Mouse (Mus musculus) kidney, adult 8-10 months (tissue): Measurements from ENCODE around the gene Atxn7l3.

Source experiments
- DNase-seq, 2 experiments: peaks; one replicate each; pipeline ENCODE4 v3.0.0; 2022

Atxn7l3 gene

GRCm38 (mm10) chr11:102258521-102258920, 37.9 kb downstream of the Atxn7l3 start:
- no peak for DNase-seq

- no peak for DNase-seq
These were observed 38.3 kb downstream of the Atxn7l3 start for GRCm38 (mm10) chr11:102258095-102258494.

- DNase-seq = no peak
These were observed 38.9 kb downstream of the Atxn7l3 start for GRCm38 (mm10) chr11:102257514-102257913.

- DNase-seq = no peak
These were observed 46.9 kb downstream of the Atxn7l3 start for GRCm38 (mm10) chr11:102249351-102250090.

- DNase-seq = peak; percentile 87 to 95
These were observed 47.7 kb downstream of the Atxn7l3 start, which contains the start of gene BC030867 for GRCm38 (mm10) chr11:102248630-102249230. Gene BC030867 (plus strand): TSS chr11:102248882.

GRCm38 (mm10) chr11:102246871-102247270, 49.6 kb downstream of the Atxn7l3 start:
- DNase-seq = no peak

- DNase-seq = no peak
These were observed 50.2 kb downstream of the Atxn7l3 start for GRCm38 (mm10) chr11:102246273-102246635.

- no peak for DNase-seq
These were observed 50.7 kb downstream of the Atxn7l3 start for GRCm38 (mm10) chr11:102245581-102246272.

- DNase-seq = no peak
These were observed 51.4 kb downstream of the Atxn7l3 start for GRCm38 (mm10) chr11:102244926-102245449.

GRCm38 (mm10) chr11:102241874-102242273, 54.6 kb downstream of the Atxn7l3 start:
- no peak for DNase-seq

GRCm38 (mm10) chr11:102241246-102241645, 55.2 kb downstream of the Atxn7l3 start:
- peak in 1 of 2 experiments; percentile 52 for DNase-seq

GRCm38 (mm10) chr11:102240636-102241035, 55.8 kb downstream of the Atxn7l3 start:
- no peak for DNase-seq
